Mouse (Mus musculus) left cerebral cortex, adult 9 months (tissue): ENCODE measurements around the gene Itprip.

Experiments
- DNase-seq, 2 experiments: peaks; one replicate each; pipeline ENCODE4 v3.0.0; 2022; ENCODE audit warnings: low spot score in 2 of 2

The Itprip gene

DNA sequence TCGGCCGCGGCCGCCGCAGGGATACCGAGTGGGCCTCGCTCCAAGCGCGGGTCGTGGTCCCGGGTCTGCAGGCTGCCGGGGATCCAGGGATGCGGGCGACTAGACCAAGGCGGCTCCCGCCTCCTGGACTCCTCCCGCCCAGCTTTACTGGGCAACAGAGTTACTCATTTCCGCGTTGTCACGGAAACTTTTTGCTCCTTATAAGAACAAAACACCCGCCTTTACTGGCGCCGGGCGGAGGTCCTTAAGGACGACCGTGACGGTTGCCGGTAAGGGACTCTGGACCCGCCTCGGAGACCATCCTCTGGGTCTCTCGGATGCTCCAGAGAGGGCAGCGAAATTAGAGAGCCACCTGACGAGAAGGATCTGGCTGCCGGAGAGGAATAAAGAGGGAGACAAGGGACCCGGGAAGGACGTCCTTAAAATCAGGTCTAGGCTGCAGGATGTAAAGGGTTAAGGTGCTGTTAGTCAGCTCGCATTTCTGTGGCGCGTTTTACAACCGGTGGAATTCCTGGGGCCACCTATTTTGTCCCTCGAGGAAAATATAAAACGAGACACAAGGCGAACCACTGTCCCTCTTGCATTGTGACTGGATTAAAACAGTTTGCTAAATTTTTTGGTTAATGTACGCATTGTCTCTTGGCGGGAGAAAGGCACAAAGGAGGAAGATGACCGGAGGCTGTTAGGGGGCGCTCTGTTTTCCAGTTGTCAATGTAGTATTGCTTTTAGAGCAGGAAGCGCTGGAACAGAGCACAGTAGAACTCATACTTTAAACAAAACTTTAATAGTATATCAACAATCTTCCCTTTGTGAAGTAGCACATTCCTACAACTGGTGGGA is at the start of gene Itprip, which contains the start of gene Cfap43:
TSS of gene Itprip (minus strand) at position 174 of the 840 bp plus-strand sequence.
TSS of gene Cfap43 (minus strand) at position 162 of the 840 bp plus-strand sequence.
- peak in 1 of 2 experiments; percentile 66 for DNase-seq

DNA sequence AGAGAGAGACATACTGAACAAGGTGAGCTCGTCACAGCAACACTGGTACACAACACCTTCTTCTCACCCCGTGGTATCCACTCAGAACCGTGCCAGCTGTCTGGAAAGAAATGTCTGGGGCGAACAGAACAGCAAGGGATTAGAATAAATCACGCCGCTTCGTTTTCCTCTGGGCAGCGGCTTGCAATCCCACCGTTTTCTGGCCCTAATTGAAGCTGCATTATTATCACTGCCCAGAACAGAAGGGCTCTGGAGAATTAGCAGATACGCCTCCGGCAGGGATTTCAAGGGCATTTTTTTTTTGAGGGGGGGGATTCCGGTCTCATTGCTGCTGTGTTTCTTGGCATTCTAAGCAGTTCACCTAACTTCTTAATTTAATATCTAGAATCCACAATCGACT is 39.1 kb upstream of the Itprip start:
- DNase-seq, result no peak

DNA sequence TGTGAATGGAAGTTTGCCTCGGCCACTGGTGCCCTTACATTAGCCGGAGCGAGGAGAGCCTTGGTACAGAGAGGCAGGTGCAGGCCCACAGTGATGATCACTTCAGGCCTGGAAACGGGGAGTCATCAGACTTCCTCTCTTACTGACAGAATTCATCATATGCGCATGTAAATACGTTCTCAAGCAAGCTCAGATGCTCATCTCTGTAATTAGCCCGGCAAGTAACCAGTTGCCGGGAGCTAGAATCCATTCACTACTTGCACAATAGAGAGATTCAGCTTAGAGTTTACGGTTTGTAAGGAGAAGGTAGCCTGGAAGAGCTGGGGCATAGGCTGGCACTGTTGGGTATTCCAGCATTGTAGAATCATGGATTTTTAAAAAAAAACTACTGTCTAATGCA is 34.1 kb upstream of the Itprip start:
- DNase-seq, result no peak

DNA sequence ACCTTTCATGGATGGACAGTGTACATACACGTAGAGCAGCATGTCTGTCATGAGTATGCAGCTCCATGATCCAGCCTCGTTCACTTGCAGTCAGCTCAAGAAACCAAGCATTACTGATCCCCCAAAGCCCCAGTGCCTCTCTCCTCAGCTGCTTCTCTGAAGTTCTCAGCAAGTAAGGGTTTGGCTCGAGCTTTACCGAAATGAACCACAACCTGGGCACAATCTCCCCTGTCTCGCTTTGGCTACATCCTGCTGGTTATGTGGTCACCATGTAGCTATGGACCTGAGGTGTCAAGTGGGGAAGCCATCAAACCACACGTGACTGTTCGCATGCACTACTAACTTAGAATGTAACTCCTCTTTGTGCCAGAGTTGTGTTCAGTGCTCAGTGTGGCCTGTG is 31.8 kb upstream of the Itprip start:
- DNase-seq, result no peak

DNA sequence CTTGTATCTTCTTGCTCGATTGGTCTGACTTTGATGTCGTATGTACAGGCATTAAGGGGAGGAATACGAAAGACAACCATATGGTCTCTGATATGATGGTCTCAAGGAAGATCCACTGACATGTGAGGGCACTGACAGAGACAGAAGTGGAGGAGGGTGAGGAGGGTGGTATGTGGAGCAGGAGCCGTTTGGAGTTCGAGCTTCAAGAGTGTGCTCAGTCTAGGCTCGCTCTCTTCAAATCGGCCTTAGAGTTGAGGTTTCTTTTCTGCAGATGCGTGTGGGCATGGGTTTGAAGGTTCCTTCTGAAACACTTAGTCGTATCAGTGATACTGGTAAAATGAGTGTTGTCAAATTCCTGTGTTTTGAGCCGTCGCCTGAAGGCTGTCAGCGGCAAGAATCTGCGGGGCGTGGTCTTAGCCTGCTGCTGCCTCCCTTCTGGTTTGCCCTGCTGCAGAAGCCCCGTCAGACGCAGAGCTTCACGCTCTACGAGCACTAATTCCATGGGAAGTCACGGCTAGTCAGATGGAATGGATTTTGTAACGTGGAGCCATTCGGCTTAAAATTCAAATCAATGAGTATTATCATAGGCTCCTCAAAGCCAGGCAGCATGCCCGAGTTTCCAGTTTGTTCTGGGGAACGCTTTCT is 27.8 kb upstream of the Itprip start:
- DNase-seq, result no peak

DNA sequence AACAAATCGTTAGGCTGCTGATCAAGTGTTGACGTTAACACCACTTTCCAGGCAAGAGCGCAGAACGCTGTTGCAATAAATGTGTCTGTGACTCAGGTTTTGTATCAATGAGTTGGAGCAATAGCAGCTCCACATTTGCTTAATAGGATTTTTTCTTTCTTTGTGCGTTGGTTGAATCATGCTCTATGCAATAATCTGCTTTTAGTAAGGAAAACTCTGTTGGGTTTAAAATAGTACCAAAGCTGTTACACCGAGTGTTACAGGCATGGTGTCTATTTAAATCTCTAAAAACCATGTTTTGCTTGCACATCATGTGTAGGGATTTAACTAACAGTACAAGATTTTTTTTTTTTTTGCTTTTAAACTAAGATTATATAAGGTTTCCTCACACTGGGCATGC is 20.3 kb upstream of the Itprip start:
- DNase-seq, result peak in 1 of 2 experiments; percentile 51

DNA sequence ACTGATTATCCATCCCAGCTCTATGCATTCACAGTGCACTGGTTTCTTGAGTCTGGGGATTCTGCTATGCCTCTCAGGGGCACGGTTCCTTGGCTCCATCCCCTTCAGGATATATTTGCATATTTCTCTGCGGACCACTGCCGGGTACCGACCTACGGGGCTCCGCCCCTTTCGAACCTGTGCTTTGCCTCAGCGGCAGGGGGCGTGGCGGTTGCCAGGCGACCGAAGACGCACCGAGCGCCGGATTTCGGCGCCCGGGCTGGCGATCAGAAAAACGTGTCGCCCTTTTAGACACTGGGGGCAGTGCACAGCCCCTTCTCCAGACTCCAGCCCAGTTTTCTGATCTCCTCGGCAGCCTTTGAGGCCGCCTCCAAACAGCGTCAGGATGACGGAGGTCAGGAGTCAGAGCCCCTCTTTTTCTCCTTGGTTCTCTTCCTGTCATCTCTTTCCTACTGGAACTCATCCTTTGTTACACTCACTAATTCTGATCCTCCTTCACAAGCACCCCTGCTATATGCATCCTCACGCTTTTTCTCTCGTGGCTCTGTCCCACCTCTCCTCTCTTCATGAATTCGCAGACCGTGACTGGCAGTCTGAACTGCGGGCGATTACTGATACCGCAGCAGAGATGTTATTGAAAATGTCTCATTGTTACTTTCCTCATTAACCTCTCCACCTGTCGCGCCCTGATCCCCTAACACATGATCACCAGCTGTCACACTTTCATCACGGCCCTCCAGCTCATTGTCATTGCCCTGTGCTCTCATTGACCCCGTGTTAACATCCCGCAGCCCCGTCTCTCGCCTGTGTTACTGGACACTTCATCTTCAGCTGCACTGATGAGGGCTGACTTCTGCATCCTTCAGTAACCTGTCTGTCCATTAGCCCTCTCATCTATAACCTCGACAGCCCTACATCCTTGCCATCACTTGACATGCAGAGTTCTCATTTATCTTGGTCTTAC is 18.6 kb upstream of the Itprip start, which contains the start of gene Cfap58:
TSS of gene Cfap58 (plus strand) at position 233 of the 964 bp plus-strand sequence.
- DNase-seq, result no peak

DNA sequence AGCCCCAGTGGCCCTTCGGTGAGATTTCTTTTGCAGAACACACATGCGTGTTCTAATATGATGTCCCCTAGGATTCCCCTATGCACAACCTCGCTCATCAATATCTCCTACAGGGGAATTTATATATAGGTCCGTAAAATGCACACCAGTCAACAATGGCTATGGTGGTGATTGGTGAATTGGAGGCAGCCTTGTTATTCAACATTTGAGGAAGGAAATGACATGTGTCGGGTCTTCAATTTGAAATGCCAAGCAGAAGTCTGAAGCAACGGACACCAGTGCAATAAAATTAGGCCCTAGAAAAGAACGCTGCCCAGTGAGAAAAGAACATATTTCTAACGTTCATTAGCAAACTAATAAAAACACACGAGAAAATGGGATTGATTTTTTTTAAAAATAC is 17.8 kb upstream of the Itprip start:
- DNase-seq, result no peak

DNA sequence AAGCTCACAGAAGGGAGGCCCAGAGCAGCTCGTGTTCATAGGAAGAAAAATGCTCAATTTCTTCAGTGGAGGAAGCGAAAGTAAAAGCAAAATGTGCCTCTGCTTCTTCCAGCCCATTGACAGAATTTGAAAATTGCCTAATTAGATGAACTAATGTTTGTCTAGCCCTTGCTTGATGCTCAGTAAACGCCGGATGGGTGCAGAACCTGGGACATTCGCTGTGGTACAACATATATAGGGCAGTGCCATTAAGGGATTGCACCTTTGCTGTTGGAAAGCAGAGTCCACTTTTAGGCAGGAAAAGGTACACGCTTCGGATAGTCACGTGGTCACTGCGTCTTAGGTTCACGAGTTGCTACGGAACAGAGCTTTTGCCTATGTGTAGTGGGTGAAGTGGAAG is 17.4 kb upstream of the Itprip start:
- no peak for DNase-seq

DNA sequence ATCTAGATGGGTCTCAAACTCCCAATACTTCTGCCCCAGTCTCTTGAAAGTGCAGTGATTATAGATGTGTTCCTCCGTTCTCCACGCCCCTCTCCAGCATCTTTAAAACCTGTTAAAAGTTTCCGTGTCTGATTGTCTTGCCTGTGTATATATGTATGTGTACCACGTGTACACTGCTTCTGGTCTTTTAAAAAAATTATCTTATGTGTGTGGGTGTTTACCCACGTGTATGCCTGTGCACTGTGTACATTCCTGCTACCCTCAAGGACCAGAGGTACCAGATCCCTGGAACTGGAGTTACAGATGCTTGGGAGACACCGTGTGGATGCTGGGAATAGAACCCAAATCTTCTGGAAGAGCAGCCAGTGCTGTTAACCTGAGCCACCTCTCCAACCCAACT is 16.4 kb upstream of the Itprip start:
- DNase-seq, result no peak

DNA sequence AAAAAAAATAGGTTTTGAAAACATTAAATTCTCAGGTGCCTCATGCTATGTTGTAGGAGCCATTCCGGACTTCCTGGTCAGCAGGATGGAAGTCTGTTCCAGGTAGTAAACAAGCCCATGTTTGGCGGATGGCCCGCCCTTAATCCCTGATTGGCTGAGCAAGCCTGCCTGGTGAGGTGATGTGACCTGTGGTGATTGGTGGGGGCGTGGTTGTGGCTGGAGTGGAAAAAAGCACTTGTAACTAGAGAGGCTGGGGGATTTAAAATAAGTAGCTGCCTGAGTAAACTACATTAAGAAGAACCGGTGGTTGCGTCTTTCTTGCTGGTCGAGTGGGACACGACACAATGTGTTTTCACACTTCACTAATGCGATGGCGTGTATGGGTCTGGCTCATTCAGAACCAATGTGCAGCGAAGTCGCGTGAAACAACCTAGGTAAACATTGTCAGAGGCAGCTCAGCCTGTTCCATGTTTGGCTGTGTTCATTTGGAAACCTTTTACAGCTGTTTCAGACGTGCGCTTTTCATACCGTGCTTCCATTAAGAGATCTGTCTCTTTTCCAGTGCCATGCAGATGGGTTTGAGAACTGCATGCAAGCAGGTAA is 15.6 kb upstream of the Itprip start:
- DNase-seq, result no peak

DNA sequence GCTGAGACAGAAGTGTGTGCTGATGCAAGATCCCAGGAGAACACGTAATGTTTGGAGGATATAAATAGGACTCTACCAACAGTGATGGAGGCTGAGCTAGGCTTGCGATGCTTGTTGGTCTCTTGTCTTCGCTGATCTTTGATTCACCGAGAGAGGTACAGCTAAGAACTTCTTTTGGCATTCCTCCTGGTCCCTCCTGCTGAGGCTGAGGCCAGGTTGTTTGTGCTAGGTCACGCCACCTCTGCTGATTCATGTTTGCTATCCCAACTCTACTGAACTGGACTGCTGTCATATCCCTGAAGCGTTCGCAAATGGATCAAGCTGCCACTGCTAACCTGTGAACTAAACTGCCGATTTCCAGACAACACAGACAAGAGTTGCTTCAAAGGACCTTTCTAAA is 15.0 kb upstream of the Itprip start:
- DNase-seq, result no peak

DNA sequence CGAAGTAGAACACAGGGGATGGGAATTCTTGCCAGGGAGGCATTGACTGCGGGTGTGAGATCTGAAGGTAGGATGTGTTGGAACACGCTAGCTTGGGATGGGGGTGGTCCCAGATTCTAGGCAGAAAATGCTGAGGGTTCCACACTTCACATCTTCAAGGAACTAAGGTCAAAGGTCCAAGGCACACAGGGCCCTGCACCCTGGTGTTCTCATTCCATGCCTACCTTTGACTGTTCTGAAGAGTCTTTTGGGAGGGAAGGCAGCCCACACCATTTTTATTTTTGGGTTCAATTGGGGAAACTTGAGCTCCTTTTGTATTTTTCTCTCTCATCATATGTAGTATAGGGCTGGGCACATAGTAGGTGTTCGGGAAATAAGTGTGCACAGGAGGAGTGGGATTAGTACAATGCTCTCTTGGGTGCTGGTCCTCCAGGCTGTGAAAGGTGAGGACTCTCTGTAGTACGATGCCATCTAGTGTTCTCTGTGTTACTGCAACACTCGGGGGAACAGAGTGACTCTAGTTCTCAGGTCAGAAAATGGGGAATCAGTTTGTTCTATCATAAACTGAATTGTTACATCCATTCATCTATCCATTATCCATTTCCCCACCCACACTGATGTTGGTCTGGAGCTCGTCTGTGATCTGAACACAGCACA is 13.0 kb upstream of the Itprip start:
- DNase-seq, result no peak

DNA sequence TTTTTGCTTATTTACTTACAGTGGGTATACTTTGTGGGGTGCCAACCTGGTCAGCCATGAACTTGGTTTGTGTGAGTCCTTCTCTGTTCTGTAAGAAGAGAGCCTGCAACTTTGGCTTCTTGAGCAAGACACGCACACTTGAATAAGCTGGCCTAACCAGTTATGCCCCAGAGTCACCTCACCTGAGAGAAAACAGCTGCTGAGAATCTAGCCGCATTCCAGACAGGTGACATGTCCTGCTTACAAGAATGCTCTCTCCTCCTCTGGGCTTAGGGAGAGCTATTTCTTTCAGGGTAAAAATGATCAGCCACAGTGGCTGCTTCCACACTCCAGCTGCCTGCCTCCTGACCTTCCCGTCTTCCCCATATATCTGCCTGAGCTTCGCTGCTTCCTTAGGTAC is 9.9 kb upstream of the Itprip start:
- no peak for DNase-seq

DNA sequence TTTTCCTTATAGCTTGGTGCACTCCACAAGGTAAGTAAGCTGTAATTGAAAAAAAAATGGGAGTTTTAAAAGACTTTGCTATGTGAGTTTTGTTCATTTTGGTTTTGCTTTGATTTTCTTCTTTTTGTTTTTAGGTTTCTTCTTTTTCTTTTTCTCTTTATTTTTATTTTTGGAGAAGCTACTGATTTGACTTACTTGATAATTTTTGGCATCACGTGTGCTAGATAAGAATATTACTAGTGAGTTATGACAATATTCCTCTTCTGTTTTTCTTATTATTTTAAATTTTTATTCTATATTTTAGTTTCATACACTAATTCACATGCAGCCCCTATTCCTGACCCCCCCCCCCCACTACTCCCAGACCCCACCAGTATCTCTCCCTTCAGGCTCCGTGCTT is 7.9 kb upstream of the Itprip start:
- no peak for DNase-seq

DNA sequence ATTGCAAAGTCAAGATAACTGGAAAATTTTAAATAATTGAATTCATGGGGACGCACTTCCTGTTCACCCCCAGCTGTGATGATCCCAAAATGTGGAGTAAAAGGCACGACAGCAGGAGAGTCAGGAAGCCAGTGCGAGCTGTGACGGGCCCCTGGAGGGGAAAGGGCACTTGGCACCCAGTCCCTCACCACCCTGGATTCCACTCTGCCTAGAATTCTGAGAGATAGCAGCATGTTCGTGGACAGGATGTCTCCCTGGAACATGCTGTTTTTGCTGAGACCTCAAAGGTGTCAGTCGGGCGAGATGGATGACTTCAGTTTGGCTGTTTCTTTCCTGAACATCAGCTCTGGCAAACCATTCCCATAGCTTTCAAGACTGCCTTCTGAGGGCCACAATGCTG is 6.7 kb upstream of the Itprip start:
- DNase-seq, result no peak

DNA sequence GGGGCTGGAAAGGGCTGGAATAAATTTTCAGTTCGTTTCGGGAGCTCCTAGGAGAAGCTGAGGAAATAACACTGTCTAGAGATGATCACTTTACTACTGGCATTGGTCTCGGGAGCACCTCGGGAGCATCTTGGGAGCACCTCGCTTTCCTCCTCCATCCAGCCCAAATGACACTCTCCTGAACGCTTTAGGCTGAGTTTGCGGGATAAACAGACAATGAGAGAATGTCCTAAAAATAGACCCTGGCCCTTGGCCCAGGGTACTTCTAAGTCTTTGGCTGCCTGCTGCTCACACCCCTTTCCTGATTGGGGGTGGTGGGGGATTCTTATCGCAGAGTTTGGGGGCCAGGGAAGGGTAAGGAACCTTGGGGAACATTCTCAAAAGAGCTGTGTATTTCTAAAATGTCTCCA is 872 bp upstream of the Itprip start:
- DNase-seq, result no peak

DNA sequence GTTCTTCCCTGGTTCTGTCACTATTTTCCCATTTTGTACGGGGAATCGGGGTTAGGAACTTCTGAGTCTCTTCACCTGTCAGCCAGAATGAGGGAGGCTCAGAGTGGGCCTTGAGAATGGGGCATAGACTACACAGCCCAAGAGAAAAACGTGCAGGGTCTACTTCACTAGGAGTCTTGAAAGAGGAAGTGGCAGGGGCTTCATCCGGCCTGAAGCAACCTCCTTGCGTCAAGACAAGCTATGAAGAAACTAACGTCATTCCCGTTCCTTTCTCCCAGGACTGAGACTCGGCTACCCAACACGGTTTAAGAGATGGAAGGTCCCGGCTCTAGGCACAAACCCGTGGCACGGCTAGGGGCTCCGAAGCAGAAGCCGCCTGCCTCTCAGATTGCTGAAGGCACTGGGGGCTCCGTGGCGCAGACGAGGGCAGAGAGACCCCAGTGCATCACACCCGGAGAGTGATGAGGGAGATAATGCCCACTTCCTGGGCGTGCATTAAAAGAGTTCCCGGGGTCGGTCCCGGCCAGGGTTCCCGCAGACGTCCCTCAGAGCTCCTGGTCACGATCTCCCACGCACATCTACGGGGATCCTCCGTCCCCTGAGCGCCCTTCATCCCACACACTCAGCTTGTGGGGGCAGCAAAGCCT is 521 bp downstream of the Itprip start:
- no peak for DNase-seq

DNA sequence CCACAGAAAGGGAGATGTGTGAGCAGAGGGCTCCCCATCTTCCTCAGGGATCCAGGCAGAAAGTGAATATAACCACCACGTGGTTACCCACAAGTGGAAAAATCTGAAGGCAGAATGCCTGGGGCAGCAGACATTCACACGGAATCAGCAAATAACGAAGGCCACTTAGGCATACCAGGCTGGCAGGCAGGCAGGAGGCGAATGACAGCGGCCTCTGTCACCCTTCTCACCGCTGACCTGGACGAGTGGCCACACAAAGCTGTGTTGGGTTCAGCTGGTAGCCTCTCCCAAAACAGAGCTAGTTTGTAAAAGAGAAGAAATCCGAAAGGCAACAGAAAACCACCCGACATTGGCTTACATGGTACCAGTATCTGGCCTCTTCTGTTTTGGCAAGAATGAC is 1.1 kb downstream of the Itprip start:
- no peak for DNase-seq

DNA sequence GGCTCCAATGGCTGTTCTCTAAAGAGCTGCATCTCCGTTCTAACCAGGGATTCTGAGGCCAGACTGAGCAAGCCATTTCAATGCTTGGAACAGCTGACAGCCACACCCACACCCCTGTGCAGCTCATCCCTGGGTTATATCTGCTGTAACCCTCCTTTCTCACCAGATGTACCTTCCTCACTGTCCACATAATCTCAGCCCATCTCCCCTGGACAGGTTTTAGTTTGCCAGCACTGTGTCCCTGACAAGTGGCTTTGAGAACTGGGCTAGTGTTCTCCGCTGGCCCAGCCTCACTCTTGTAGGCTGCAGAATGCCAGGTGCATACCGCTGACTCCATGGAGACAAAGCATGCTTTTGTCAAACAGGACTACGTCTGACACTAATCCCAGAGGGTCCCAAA is 1.7 kb downstream of the Itprip start:
- DNase-seq, result no peak

DNA sequence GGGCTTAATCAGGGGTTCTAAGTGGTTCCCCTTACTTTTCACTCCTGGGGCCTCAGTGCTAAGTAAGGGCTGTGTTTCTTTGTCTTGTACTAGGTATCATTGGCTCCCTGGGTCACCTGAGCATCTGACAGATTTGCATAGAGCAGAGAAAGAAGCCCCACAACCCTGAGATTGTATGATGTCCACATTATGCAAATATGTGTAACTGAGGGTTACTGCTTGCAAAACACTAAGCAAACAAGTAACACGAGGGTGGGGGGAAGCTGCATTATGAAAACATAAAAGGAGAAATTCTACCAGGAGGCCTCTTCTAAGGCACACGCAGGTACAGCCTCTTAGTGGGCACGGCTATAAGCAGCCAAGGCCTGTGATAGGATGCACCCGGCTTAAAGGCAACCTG is 3.8 kb downstream of the Itprip start:
- no peak for DNase-seq
